Mouse (Mus musculus) limb, embryonic 12.5 days (tissue): ENCODE measurements around the gene Slc24a4. TPM values are rescaled to one million over a fixed set of nuclear protein-coding genes. Genes with fewer than 3 reads are reported as not detected.

Experiments
- ATAC-seq: fragments of 200-750 bp; cut with Nextera tagmentation; 2 replicates; pipeline ENCODE4 v1.8.0; 2017; ENCODE audit warnings: low read depth, moderate TSS enrichment; ENCODE audit not compliant: insufficient number of reproducible peaks, insufficient read depth, low FRiP score, low TSS enrichment
- H3K27ac ChIP-seq: fragments of 300-500 bp; sonication (generic); 2 replicates; pipeline ENCODE4 v1.5.1; 2016; ENCODE audit warnings: mild to moderate bottlenecking, moderate library complexity
- H3K27me3 ChIP-seq: fragments of 300-500 bp; sonication (generic); 2 replicates; pipeline ENCODE4 v1.6.1; 2016; ENCODE audit warnings: mild to moderate bottlenecking, moderate library complexity
- H3K36me3 ChIP-seq: fragments of 300-500 bp; sonication (generic); 2 replicates; pipeline ENCODE4 v1.6.1; 2016; ENCODE audit warnings: mild to moderate bottlenecking, moderate library complexity
- H3K4me1 ChIP-seq: fragments of 300-500 bp; sonication (generic); replicated peaks from 2 replicates; pipeline ENCODE4 v1.6.1; 2016
- H3K4me2 ChIP-seq: fragments of 300-500 bp; sonication (generic); 2 replicates; pipeline ENCODE4 v1.6.1; 2016; ENCODE audit warnings: mild to moderate bottlenecking, moderate library complexity
- H3K4me3 ChIP-seq: fragments of 300-500 bp; sonication (generic); replicated peaks from 2 replicates; pipeline ENCODE4 v1.5.1; 2016; ENCODE audit warnings: mild to moderate bottlenecking
- H3K9ac ChIP-seq: fragments of 300-500 bp; sonication (generic); replicated peaks from 2 replicates; pipeline ENCODE4 v1.6.1; 2016; ENCODE audit warnings: mild to moderate bottlenecking, moderate library complexity
- H3K9me3 ChIP-seq: fragments of 300-500 bp; sonication (generic); 2 replicates; pipeline ENCODE4 v1.6.1; 2016; ENCODE audit warnings: mild to moderate bottlenecking, moderate library complexity
- WGBS: fragments of 180-500 bp; shearing (Covaris S2); methylation state at CpG from one replicate; pipeline ENCODE4 v1.1.7; 2016; 5-methylcytosine and 5-hydroxymethylcytosine counted together
- polyA plus RNA-seq: library from polyadenylated mRNA; unstranded; fragments of >200 nt; fragmentation: Nextera tagmentation; extraction: Ambion mirVana; gene quantifications from 2 replicates; pipeline ENCODE4 v1.2.1, GENCODE M21; 2016

Gene Slc24a4
- polyA plus RNA-seq, 1 experiment from 2014 or later, result 0.19 TPM

- H3K27me3 ChIP-seq, result no peaks in the 10 kb centered on the region
- no peak for ATAC-seq
- H3K27ac ChIP-seq, result no peak overlapping the region
- no peak overlapping the region for H3K4me3 ChIP-seq
- no peaks in the 10 kb centered on the region for H3K9me3 ChIP-seq
- no peaks in the 10 kb centered on the region for H3K36me3 ChIP-seq
- no peak overlapping the region for H3K4me2 ChIP-seq
- H3K4me1 ChIP-seq, result no peaks in the 10 kb centered on the region
- WGBS, result 85% methylated on average over 4 of the region's 4 CpGs
- no peak overlapping the region for H3K9ac ChIP-seq
These were observed 121.8 kb downstream of the Slc24a4 start for GRCm38 (mm10) chr12:102250316-102250715.

- H3K4me2 ChIP-seq, result no peak overlapping the region
- H3K9me3 ChIP-seq, result no peaks in the 10 kb centered on the region
- 88% methylated on average over 3 of the region's 3 CpGs for WGBS
- no peaks in the 10 kb centered on the region for H3K27me3 ChIP-seq
- no peak for ATAC-seq
- H3K4me1 ChIP-seq, result no peaks in the 10 kb centered on the region
- no peak overlapping the region for H3K4me3 ChIP-seq
- H3K36me3 ChIP-seq, result no peaks in the 10 kb centered on the region
- H3K27ac ChIP-seq, result no peak overlapping the region
- H3K9ac ChIP-seq, result no peak overlapping the region
These were observed 122.5 kb downstream of the Slc24a4 start for GRCm38 (mm10) chr12:102251070-102251469.

- no peak for ATAC-seq
- Histone ChIP-seq H3K4me2 (no peak overlapping the region), H3K36me3 (no peaks in the 10 kb centered on the region), H3K27ac (no peak overlapping the region), H3K27me3 (no peaks in the 10 kb centered on the region), H3K9ac (no peak overlapping the region), H3K9me3 (no peaks in the 10 kb centered on the region), H3K4me1 (no peaks in the 10 kb centered on the region), H3K4me3 (no peak overlapping the region)
- whole genome bisulfite sequencing, result 69% methylated on average over 3 of the region's 3 CpGs
These were observed 123.5 kb downstream of the Slc24a4 start for GRCm38 (mm10) chr12:102251985-102252384.

- Histone ChIP-seq H3K9me3 (no peaks in the 10 kb centered on the region), H3K36me3 (no peaks in the 10 kb centered on the region), H3K27me3 (no peaks in the 10 kb centered on the region), H3K9ac (no peak overlapping the region), H3K4me1 (no peaks in the 10 kb centered on the region), H3K27ac (no peak overlapping the region), H3K4me2 (no peak overlapping the region), H3K4me3 (no peak overlapping the region)
- no peak for ATAC-seq
- WGBS, result 74% methylated on average over 1 of the region's 1 CpGs
These were observed 124.0 kb downstream of the Slc24a4 start for GRCm38 (mm10) chr12:102252525-102252924.

GRCm38 (mm10) chr12:102255012-102255411, 126.5 kb downstream of the Slc24a4 start:
- Histone ChIP-seq H3K27ac (no peak overlapping the region), H3K36me3 (no peaks in the 10 kb centered on the region), H3K4me3 (no peak overlapping the region), H3K4me1 (no peaks in the 10 kb centered on the region), H3K4me2 (no peak overlapping the region), H3K27me3 (no peaks in the 10 kb centered on the region), H3K9me3 (no peaks in the 10 kb centered on the region), H3K9ac (no peak overlapping the region)
- no peak for ATAC-seq

GRCm38 (mm10) chr12:102258522-102259112, 130.1 kb downstream of the Slc24a4 start:
- 77% methylated on average over 3 of the region's 3 CpGs for WGBS

GRCm38 (mm10) chr12:102261933-102262396, 133.4 kb downstream of the Slc24a4 start:
- H3K27me3 ChIP-seq, result no peaks in the 10 kb centered on the region
- no peak overlapping the region for H3K4me3 ChIP-seq
- no peaks in the 10 kb centered on the region for H3K9me3 ChIP-seq
- no peak overlapping the region for H3K4me2 ChIP-seq
- ATAC-seq, result peak; percentile 79
- no peak overlapping the region for H3K9ac ChIP-seq
- H3K4me1 ChIP-seq, result peaks cover 22% of the 10 kb centered on the region
- no peaks in the 10 kb centered on the region for H3K36me3 ChIP-seq
- H3K27ac ChIP-seq, result peak overlapping the region; percentile 71
- WGBS, result 18% methylated on average over 8 of the region's 8 CpGs

More at GRCm38 (mm10) chr12:102258522-102259112, 130.1 kb downstream of the Slc24a4 start:
- Histone ChIP-seq H3K9me3 (no peaks in the 10 kb centered on the region), H3K36me3 (no peaks in the 10 kb centered on the region), H3K9ac (no peak overlapping the region), H3K4me3 (no peak overlapping the region), H3K4me1 (peaks cover 21% of the 10 kb centered on the region), H3K27ac (no peak overlapping the region), H3K4me2 (no peak overlapping the region), H3K27me3 (no peaks in the 10 kb centered on the region)
- no peak for ATAC-seq

- WGBS, result 93% methylated on average over 2 of the region's 2 CpGs
These were observed 134.3 kb downstream of the Slc24a4 start for GRCm38 (mm10) chr12:102262809-102263208.

GRCm38 (mm10) chr12:102263249-102263648, 134.7 kb downstream of the Slc24a4 start:
- ATAC-seq, result no peak
- H3K9me3 ChIP-seq, result no peaks in the 10 kb centered on the region

More at GRCm38 (mm10) chr12:102262809-102263208, 134.3 kb downstream of the Slc24a4 start:
- Histone ChIP-seq H3K27ac (no peak overlapping the region), H3K4me3 (no peak overlapping the region), H3K4me1 (peaks cover 22% of the 10 kb centered on the region), H3K4me2 (no peak overlapping the region), H3K27me3 (no peaks in the 10 kb centered on the region), H3K9me3 (no peaks in the 10 kb centered on the region), H3K9ac (no peak overlapping the region), H3K36me3 (no peaks in the 10 kb centered on the region)
- ATAC-seq, result no peak

GRCm38 (mm10) chr12:102266433-102266832, 137.9 kb downstream of the Slc24a4 start:
- Histone ChIP-seq H3K27ac (no peak overlapping the region), H3K27me3 (no peaks in the 10 kb centered on the region), H3K4me3 (no peak overlapping the region), H3K4me2 (no peak overlapping the region), H3K9me3 (no peaks in the 10 kb centered on the region), H3K36me3 (no peaks in the 10 kb centered on the region), H3K9ac (no peak overlapping the region), H3K4me1 (peaks cover 18% of the 10 kb centered on the region)
- ATAC-seq, result no peak
- 91% methylated on average over 8 of the region's 8 CpGs for WGBS

More at GRCm38 (mm10) chr12:102263249-102263648, 134.7 kb downstream of the Slc24a4 start:
- Histone ChIP-seq H3K4me2 (no peak overlapping the region), H3K27me3 (no peaks in the 10 kb centered on the region), H3K36me3 (no peaks in the 10 kb centered on the region), H3K9ac (no peak overlapping the region), H3K27ac (no peak overlapping the region), H3K4me3 (no peak overlapping the region), H3K4me1 (peaks cover 22% of the 10 kb centered on the region)

GRCm38 (mm10) chr12:102269144-102269543, 140.6 kb downstream of the Slc24a4 start:
- 26% methylated on average over 2 of the region's 2 CpGs for WGBS
- no peak for ATAC-seq
- Histone ChIP-seq H3K4me1 (no peaks in the 10 kb centered on the region), H3K4me2 (no peak overlapping the region), H3K9ac (no peak overlapping the region), H3K4me3 (no peak overlapping the region), H3K36me3 (no peaks in the 10 kb centered on the region), H3K27ac (no peak overlapping the region), H3K9me3 (no peaks in the 10 kb centered on the region), H3K27me3 (no peaks in the 10 kb centered on the region)

GRCm38 (mm10) chr12:102270776-102271405, 142.4 kb downstream of the Slc24a4 start:
- Histone ChIP-seq H3K9ac (no peak overlapping the region), H3K4me3 (no peak overlapping the region), H3K27ac (no peak overlapping the region), H3K27me3 (no peaks in the 10 kb centered on the region), H3K36me3 (no peaks in the 10 kb centered on the region), H3K4me1 (no peaks in the 10 kb centered on the region), H3K9me3 (no peaks in the 10 kb centered on the region), H3K4me2 (no peak overlapping the region)
- no peak for ATAC-seq
- 75% methylated on average over 6 of the region's 6 CpGs for WGBS
